Mouse (Mus musculus) 416B (cell line): Measurements from ENCODE around the gene Olfr430.
A peak's percentile ranks its signal among the peaks of the same experiment; 100 is the strongest.
"Not testable (repeated sequence)": the region's sequence is repeated elsewhere in the genome, so short reads cannot be mapped to it uniquely, and the experiment has no call there.

Experiments
- DNase-seq: peaks from one replicate; pipeline ENCODE4 v3.0.0; 2011; ENCODE audit warnings: low read depth

The Olfr430 gene

DNA sequence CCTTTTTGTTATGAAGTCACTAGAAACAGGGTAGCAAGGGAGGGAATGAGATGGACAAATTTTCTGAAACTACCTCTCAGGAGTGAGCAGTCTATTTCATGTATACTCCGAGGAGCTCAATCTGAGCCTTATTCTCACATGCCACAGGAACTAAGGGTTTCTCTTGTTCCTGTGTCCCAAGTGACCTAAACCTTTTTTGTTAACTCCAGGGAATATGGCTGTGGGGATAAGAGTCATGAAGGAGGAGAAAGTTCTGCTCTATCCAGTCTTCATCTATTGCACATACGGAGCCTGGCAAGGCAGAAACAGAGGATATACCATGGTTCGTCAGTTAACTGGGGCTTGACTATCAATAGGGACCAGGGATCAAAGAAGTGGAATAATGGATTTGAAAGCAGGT, at the start of gene Olfr430:
TSS of gene Olfr430 (plus strand) at position 301 of the 400 bp plus-strand sequence.
- DNase-seq: no peak

GRCm38 (mm10) chr1:174031698-174032097, 34.7 kb upstream of the Olfr430 start, which contains the start of gene Ifi205:
Gene Ifi205 (minus strand): TSS chr1:174031810.
- no peak for DNase-seq

- DNase-seq: no peak
Measured at GRCm38 (mm10) chr1:174035841-174036240, 30.6 kb upstream of the Olfr430 start.

- DNase-seq: no peak
Measured at GRCm38 (mm10) chr1:174038480-174038879, 27.9 kb upstream of the Olfr430 start.

DNA sequence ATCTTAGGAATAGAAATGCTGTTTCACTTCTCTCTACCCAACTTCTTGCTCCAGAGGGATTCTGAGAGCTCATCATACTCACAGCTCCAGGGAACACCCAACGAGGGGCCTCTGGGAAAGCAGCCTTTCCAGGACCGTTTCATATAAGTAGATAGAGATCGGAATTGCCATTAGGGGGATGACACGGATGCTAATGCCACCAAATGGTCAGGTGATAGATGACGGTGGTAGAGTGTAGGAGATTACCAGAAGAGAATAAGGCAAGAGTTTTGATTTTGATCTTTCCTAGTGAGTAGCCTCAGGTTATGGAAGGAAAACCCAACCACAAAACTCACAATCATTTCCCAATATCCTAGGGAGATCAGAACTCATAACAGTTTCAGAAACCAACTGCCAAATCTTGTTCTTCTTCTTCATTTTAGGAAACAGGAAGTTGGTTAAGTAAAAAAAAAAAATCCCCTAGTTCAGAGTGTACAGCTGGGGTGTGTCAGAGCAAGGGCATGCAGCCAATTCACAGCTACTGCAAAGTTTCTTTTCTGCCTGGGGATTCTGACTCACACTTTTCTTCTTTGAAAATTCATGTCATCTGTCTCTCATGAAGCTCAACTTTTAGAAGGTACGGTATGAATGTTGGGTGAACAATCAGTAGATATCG, 25.8 kb upstream of the Olfr430 start, which contains the start of gene Olfr433:
TSS of gene Olfr433 (plus strand) at position 183 of the 655 bp plus-strand sequence.
- DNase-seq: peak; percentile 82

- DNase-seq: not testable (repeated sequence)
Measured at GRCm38 (mm10) chr1:174042091-174042884, 24.1 kb upstream of the Olfr430 start.

GRCm38 (mm10) chr1:174044431-174044830, 22.0 kb upstream of the Olfr430 start:
- DNase-seq: no peak

GRCm38 (mm10) chr1:174048227-174048626, 18.2 kb upstream of the Olfr430 start:
- not testable (repeated sequence) for DNase-seq

DNA sequence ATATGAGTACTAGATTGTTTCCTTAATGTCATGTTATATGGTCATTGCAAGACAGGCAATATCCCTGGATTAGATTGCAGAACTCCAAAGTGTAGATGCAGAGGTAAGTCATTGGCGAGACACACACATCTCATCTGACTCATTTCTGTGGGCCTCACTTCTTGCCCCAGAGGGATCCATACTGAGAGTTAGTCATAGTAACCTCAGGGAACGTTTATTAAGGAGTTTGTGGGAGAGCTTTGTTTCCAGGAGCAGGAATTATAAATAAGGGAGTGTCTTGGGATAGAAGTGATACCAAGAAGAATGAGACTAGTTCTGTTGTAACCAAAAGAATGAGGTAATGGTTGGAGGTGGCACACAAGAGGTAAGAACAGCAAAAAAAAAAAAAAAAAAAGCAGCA, 17.5 kb upstream of the Olfr430 start, which contains the start of gene Olfr432:
TSS of gene Olfr432 (plus strand) at position 313 of the 400 bp plus-strand sequence.
- DNase-seq: no peak

GRCm38 (mm10) chr1:174049357-174049756, 17.0 kb upstream of the Olfr430 start:
- not testable (repeated sequence) for DNase-seq

DNA sequence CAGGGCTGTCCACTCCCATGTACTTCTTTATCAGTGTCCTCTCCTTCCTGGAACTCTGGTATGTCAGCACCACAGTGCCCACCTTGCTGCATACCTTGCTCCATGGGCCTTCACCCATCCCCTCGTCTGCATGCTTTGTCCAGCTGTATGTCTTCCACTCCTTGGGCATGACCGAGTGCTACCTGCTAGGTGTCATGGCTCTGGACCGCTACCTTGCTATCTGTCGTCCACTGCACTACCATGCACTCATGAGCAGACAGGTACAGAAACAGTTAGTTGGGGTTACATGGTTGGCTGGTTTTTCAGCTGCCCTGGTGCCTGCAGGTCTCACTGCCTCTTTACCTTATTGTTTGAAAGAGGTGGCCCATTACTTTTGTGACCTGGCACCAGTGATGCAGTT, 15.9 kb upstream of the Olfr430 start:
- no peak for DNase-seq

DNA sequence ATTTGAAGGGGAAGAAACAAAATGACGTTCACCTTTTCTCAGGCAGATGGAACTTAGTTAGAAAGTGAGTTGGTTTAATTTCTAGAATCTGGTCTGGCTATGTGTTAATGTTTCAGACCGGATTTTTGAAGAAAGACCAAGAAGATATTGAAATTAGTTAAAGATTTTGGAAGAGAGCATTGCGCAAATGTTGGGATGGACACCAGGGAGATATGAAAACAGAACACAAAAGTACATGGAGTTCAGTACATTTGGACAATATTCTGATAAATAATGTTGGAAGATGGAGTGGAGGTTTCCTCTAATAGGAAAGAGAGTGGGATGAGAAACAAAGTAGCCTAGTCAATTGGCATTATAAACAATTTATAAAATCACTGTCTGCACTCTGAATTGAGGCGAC, 14.9 kb upstream of the Olfr430 start:
- DNase-seq: no peak

- no peak for DNase-seq
Measured at GRCm38 (mm10) chr1:174051931-174052536, 14.4 kb upstream of the Olfr430 start.

GRCm38 (mm10) chr1:174052981-174053380, 13.4 kb upstream of the Olfr430 start:
- peak; percentile 26 for DNase-seq

DNA sequence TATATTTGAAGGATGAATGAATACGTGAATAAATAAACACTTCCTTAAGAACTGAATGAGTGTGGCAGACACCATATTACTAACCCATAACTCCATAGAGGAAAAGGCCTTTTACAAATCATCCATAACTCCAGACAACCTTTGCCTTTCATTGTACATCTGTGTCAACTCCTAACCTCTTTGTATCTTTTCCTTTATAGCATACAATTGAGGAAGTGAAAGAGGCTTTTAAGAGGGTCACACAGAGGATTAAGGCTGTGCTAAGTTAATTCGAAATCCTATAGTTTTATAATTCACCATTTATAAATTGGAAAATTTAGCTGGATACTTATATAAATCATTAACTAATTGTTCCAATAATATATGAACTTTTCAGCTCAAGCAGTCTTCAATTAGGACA, 11.2 kb upstream of the Olfr430 start:
- DNase-seq: no peak

GRCm38 (mm10) chr1:174084031-174084430, 17.6 kb downstream of the Olfr430 start, which contains the start of gene Olfr429:
Gene Olfr429 (plus strand): TSS chr1:174084331.
- DNase-seq: no peak

DNA sequence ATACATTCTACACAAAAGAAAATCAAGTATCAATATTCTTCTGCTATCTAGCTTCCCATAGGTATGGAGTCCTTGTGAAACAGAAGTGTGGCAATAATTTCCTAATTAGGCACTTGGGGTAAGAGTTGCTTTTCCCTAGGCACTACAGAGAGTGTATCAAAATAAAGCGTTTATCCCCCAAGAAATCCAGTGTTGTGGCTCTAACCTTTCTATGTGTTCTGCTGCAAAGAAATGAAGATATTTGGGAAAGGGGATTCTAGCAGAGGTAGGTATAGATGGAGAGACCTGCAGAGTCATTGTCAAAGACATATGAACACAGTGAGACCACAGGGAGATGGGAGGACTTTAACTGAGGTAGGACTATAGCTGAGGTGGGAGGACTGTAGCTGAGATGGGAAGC, 30.2 kb downstream of the Olfr430 start, which contains the start of gene Olfr427:
TSS of gene Olfr427 (plus strand) at position 301 of the 400 bp plus-strand sequence.
- DNase-seq: no peak

- DNase-seq: peak; percentile 20
Measured at GRCm38 (mm10) chr1:174103735-174104134, 37.3 kb downstream of the Olfr430 start.

- no peak for DNase-seq
Measured at GRCm38 (mm10) chr1:174121062-174121461, 54.7 kb downstream of the Olfr430 start, which contains the start of gene Olfr231. Gene Olfr231 (minus strand): TSS chr1:174121162.
